Mouse (Mus musculus) gastrocnemius, adult 18-20 months (tissue): ENCODE results near the gene Syt3. TPM values are rescaled to one million over a fixed set of nuclear protein-coding genes. Genes with fewer than 3 reads are reported as not detected.

Source experiments
- DNase-seq: peaks from one replicate; pipeline ENCODE4 v3.0.0; 2021; ENCODE audit warnings: low spot score
- total RNA-seq, 2 experiments: library from RNA; stranded (reverse); gene quantifications; 2 replicates each; pipeline ENCODE4 v1.2.3; 2021

The Syt3 gene
- total RNA-seq, 2 experiments from 2014 or later: 3.4 to 4.8 TPM

GRCm38 (mm10) chr7:44356590-44357481, 27.1 kb upstream of the Syt3 start:
- no peak for DNase-seq

- no peak for DNase-seq
These were observed 26.4 kb upstream of the Syt3 start for GRCm38 (mm10) chr7:44357531-44357930.

- DNase-seq: no peak
These were observed 25.9 kb upstream of the Syt3 start for GRCm38 (mm10) chr7:44358012-44358411.

DNA sequence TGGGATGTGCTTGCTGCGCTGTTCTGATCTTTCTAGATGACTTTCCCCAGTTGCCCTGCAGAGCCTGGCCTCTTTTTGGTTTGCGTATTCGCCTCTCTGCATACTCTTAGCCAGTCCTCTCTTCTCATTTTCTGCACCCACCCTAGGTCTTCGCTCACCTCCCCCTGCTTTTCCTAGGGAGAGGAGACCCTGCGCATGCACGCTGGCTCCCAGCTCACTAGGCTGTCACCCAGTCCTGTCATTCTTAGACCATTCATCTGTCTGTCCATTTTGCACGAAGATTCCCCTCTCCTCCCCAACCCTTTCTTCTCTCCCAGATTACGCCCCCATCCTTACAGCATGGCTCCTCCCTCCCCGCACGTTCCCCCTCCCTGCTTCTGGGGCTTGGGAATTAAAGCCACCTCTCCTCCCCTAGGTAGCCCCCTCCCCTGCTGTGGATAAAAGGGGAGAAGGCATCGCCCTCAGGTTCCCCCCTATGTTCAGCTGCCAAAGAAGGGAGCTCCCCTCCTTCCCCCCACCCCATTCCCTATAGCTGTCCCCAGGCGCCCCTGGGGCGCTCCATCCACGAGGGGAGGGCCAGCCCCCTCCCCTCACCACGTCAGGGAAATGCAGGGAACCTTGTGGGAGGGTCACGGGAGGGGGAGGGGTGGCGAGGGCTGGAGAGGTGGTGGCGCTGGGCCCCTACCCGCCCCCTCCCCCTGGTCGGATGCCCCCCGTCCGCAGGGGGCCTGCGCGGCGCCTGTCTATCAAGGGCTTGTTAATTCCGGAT, 24.8 kb upstream of the Syt3 start:
- no peak for DNase-seq

- peak; percentile 94 for DNase-seq
These were observed 23.8 kb upstream of the Syt3 start for GRCm38 (mm10) chr7:44359908-44360672.

GRCm38 (mm10) chr7:44360792-44361301, 23.1 kb upstream of the Syt3 start:
- DNase-seq: no peak

DNA sequence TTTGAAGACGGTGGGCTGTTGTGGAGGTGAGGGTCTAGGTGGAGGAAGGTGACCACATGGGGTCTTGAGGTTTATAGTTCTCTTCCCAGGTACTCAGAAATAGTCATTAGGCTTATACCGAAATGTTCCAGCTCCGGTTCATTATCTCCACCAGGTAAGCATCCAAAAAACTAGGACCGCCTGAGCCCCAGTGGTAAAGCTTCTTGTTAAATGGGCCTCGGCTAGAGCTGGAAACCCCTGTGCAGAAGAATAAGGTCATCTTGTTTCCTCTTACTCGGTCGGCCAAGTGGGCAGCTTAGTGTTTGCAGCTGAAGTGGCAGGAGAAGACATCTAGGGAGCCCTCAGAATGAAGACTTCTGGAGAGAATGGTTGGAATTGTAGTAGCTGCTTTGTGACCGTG, 11.2 kb upstream of the Syt3 start:
- DNase-seq: no peak

- no peak for DNase-seq
These were observed 10.4 kb upstream of the Syt3 start for GRCm38 (mm10) chr7:44373460-44373859.

GRCm38 (mm10) chr7:44373889-44374652, 9.8 kb upstream of the Syt3 start:
- DNase-seq: peak; percentile 93

DNA sequence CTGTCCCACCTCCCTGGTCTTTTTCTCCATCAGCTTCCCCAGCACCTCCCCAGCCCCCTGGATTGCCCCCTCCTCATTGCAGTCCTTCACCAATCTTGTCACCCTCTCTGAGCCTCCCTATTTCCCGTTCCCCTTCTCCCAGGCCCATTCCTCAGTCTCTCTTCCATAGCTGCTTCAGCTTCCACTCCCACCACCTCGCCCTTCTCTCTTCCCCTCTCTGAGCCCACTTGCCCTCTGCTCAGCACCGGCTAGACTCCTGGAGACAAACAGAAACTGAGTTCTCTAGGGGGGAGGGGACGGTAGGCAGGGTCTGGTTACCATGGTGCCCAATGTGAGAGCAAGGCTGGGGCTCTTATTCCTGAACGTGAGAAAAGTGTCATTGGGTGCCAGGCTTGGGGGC, 9.1 kb upstream of the Syt3 start:
- no peak for DNase-seq

- DNase-seq: no peak
These were observed 8.7 kb upstream of the Syt3 start for GRCm38 (mm10) chr7:44375207-44375606.

- no peak for DNase-seq
These were observed 8.1 kb upstream of the Syt3 start for GRCm38 (mm10) chr7:44375793-44376192.

DNA sequence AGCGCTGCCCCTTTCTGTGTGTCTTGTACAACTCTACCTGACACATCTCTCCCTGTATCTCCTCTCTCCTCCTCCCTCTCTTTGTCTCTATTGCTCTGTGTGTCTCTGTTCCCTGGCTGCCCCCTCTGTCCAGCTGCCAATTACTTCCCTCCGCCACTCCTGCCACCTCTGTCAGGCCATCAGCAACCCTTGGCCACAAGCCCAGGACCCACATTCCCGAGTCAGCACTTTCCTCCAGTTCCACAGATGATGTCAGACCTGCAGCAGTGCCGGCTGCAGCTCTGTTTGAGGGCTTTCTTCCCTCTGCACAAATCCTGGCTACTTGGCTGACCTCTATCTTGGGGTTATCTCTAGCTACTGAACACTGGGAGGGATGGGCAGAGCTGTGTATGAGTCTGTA, 5.6 kb upstream of the Syt3 start:
- no peak for DNase-seq

DNA sequence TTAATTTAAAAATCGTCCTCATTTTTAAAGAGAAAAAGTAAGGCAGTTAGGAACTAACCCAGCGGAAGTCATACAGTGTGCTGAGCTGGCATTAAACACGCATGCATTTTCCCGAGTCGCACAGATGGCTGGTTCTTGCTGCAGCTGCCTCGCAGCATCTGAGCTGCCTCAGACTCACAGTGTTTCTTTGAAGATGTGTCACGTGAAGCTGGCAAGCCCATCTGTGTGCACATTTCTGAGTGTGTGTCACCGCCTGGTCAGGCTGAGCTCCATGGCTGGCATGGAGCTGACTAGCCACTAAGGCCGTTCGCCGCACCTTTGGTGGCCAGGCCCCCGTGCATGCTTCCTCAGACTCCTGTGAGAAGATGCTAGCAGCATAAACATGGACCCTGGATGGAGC, 1.4 kb upstream of the Syt3 start:
- DNase-seq: no peak

DNA sequence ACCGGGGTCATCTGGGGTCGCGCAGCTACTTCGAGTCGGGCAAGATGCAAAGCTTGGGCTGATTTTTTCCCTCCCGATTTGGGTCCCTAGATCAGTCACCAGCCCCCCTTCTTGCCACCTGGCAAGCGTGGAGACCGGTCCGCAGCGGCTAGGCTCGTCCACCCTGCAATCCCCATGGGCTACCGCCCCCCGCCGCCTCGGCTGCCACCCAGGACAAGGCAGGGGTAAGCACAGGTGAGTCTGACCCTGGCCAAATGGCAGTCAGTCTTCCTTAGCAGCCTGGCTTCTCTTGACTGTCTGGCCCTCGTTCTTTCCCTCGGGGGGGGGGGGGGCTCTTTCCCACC, 786 bp downstream of the Syt3 start:
- no peak for DNase-seq

DNA sequence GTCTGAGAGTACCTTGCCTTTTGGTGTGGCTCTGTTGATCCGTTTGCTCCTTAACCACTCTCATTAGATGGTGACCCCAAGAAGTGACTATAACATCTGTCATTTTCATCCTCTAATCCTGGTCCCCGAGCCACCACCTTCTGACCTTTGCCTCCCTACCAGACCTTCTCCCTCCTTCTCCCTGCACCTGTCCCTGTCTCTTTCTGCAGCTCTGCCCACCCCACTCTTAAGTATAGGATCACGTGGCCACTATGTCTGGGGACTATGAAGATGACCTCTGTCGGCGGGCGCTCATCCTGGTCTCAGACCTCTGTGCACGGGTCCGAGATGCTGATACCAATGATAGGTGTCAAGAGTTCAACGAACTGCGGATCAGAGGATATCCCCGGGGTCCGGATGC, 1.8 kb downstream of the Syt3 start, which contains the start of gene 1700008O03Rik:
1700008O03Rik (minus strand) TSS at position 101 of the 400 bp plus-strand sequence.
- DNase-seq: no peak

DNA sequence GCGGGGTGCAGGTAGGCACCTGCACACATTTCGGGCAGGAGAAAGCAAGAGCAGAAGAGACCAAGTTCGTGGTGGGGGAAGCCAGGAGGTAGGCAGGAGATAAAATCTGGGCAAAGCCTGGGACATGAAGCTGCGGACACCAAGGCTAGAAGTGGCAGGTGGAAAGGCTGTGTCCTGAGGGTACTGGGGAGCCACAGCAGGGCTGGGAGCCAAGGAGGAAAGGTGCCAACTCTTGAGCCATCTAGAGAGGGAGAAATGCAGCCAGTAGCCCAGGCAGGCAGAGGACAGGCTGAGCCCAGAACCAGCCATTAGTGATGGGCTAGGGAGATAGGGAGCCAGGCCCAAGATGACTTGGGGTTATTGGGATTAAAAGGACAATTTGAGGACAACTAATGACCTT, 7.9 kb downstream of the Syt3 start:
- DNase-seq: no peak

DNA sequence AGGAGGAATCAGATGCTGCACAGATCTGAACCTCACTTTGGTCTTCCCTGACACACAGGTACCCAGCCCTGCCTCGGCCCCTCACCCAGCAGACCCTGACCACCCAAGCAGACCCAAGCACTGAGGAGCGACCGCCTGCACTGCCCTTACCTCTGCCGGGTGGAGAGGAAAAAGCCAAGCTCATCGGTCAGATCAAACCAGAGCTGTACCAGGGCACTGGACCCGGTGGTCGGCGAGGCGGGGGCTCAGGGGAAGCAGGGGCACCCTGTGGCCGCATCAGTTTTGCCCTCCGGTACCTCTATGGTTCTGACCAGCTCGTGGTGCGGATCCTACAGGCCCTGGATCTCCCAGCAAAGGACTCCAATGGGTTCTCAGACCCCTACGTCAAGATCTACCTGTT, 8.4 kb downstream of the Syt3 start:
- DNase-seq: no peak

DNA sequence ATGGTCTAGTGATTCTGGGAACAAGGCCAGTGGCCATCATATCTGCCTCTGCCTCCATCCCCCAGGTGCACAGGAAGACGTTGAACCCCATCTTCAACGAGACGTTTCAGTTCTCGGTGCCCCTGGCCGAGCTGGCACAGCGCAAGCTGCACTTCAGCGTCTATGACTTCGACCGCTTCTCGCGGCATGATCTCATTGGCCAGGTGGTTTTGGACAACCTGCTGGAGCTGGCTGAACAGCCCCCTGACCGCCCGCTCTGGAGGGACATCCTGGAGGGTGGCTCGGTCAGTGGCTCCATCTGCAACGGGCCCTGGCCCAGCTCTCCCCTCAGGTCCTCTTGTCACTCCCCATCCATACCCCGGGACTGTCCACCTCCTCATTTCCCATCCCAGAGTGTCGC, 9.4 kb downstream of the Syt3 start:
- no peak for DNase-seq

DNA sequence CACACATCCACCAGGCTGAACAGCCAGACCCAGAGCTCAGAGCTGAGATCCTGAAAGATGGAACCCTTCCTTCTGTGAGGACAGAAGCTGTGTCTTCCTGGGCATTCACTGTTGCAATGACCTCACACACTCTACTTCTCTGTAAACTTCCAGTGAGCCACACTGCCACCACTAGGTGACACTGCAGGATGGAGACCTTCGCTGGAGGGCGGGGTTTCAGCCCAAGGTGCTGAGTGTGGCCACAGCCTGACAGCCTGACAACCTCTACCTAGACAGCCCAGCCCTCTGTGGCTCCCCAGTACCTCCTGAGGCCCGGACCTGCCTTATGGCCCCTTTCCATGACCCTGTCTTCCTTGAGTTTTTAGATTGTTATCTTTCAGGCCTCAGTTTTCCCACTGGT, 14.7 kb downstream of the Syt3 start:
- peak; percentile 38 for DNase-seq

- DNase-seq: no peak
These were observed 17.8 kb downstream of the Syt3 start for GRCm38 (mm10) chr7:44401673-44402072.
